Mouse (Mus musculus) testis, postnatal 10 days (tissue): ENCODE data around the gene Med29.

Source experiments
- DNase-seq: peaks from one replicate; pipeline ENCODE4 v3.0.0; 2021; ENCODE audit warnings: low spot score

Gene Med29

GRCm38 (mm10) chr7:28354596-28354995, 37.9 kb downstream of the Med29 start:
- DNase-seq: no peak

GRCm38 (mm10) chr7:28354113-28354581, 38.4 kb downstream of the Med29 start:
- DNase-seq: no peak

- DNase-seq: no peak
Measured at GRCm38 (mm10) chr7:28353267-28353666, 39.2 kb downstream of the Med29 start.

- DNase-seq: no peak
Measured at GRCm38 (mm10) chr7:28351676-28352191, 40.8 kb downstream of the Med29 start.

- DNase-seq: peak; percentile 99
Measured at GRCm38 (mm10) chr7:28350155-28350883, 42.2 kb downstream of the Med29 start, which contains the start of gene Rps16. TSS of gene Rps16 (plus strand) at chr7:28350652.

GRCm38 (mm10) chr7:28348601-28349000, 43.9 kb downstream of the Med29 start:
- DNase-seq: no peak

GRCm38 (mm10) chr7:28347746-28348145, 44.8 kb downstream of the Med29 start:
- DNase-seq: peak; percentile 81

- peak; percentile 80 for DNase-seq
Measured at GRCm38 (mm10) chr7:28344637-28345036, 47.9 kb downstream of the Med29 start.

- DNase-seq: no peak
Measured at GRCm38 (mm10) chr7:28341381-28341780, 51.1 kb downstream of the Med29 start.

- DNase-seq: peak; percentile 77
Measured at GRCm38 (mm10) chr7:28339213-28339917, 53.1 kb downstream of the Med29 start.

GRCm38 (mm10) chr7:28338108-28338998, 54.2 kb downstream of the Med29 start, which contains the start of gene Supt5:
TSS of gene Supt5 (minus strand) at chr7:28338746.
- peak; percentile 95 for DNase-seq
